Mouse (Mus musculus): ENCODE measurements around the gene Olfr485. TPM values are rescaled to one million over a fixed set of nuclear protein-coding genes. Genes with fewer than 3 reads are reported as not detected.
"Not testable (repeated sequence)": the region's sequence is repeated elsewhere in the genome, so short reads cannot be mapped to it uniquely, and the experiment has no call there.

The Olfr485 gene
- polyA plus RNA-seq (2012; rRNA removed) = not detected in 2 replicates

DNA sequence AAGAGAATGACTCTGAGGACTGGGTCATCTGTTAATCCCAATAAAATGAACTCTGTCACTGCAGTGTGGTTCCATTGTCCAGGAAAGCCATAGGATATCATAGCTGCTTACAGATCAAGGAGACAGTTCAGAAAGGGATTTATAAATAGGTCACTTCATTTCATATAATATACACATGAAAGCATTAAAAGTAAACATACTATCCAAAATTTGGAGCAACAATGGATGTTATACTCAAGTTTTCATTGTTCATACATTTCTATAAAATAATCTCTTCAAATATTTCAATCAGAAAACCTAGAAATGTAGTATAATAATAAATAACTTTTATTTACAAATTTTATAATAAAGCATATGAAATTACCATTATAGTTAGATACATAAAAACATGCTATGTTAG is at the start of gene Olfr485:
Gene Olfr485, minus strand, starts transcription at position 101 of the 400 bp plus-strand sequence.
- TF ChIP-seq POLR2A (IDR thresholded peaks at IDR 0.05; ENCODE audit: control insufficient read depth, low read depth, low read length) (no peak), CTCF (IDR thresholded peaks at IDR 0.05; ENCODE audit: control insufficient read depth, insufficient read depth, insufficient replicate concordance, low read depth, low read length) (no peak)
- Histone ChIP-seq H3K4me3 (ENCODE audit: control insufficient read depth, low read depth, low read length) (no peak within 1 kb of the TSS), H3K36me3 (ENCODE audit: control insufficient read depth, insufficient read depth, low read length) (no peaks in the 10 kb centered on the region), H3K4me1 (ENCODE audit: control insufficient read depth, insufficient read depth, low read length) (no peaks in the 10 kb centered on the region), H3K27me3 (ENCODE audit: control insufficient read depth, insufficient read depth, low read length) (no peaks in the 10 kb centered on the region), H3K27ac (ENCODE audit: control insufficient read depth, insufficient read depth, low read depth, low read length) (no peak within 1 kb of the TSS)

DNA sequence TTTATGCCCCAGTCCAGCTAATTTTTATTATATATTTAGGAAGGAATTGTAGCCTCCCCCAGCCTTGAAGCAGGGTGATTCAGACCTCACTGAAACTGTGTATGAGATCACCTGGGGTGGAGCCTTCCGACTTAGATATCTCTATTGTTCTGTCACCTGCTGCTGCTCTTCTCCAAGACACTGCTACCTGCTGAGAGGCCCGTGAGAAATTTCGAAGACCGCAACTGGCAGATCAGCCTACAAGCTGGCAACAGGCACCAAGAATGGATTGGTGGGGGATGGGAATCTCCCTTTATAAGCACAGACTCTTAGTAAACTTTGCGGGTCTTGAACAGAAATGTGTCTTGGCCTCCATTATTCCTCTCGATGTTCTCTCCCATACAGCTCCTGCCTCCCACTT is 37.3 kb upstream of the Olfr485 start:
- no peaks in the 10 kb centered on the region for H3K36me3 ChIP-seq (ENCODE audit: control insufficient read depth, insufficient read depth, low read length)
- no peak overlapping the region for H3K27ac ChIP-seq (ENCODE audit: control insufficient read depth, insufficient read depth, low read depth, low read length)
- H3K4me1 ChIP-seq (ENCODE audit: control insufficient read depth, insufficient read depth, low read length) = no peaks in the 10 kb centered on the region
- H3K4me3 ChIP-seq (ENCODE audit: control insufficient read depth, low read depth, low read length) = no peak overlapping the region
- no peaks in the 10 kb centered on the region for H3K27me3 ChIP-seq (ENCODE audit: control insufficient read depth, insufficient read depth, low read length)
- TF ChIP-seq POLR2A (IDR thresholded peaks at IDR 0.05; ENCODE audit: control insufficient read depth, low read depth, low read length) = no peak
- no peak for TF ChIP-seq CTCF (IDR thresholded peaks at IDR 0.05; ENCODE audit: control insufficient read depth, insufficient read depth, insufficient replicate concordance, low read depth, low read length)

DNA sequence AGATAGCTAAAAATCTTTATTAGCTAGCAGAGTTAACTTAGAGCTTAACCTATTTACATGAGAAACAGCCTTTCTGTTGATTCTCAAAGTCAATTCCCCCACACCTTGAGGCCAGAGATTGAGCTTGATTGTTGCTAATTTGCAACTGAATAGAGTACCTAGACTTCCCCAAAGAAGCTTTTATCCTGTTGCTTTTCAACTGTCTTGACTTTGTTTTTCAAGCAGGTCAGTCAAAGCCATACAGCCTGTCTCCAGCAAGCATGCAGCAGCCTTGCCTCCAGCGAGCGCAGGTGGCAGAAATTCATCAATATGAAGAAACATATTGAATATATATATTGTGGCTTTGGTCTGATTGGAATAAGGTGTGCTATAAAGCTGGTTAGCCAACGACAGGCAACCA is 36.7 kb upstream of the Olfr485 start:
- not testable (repeated sequence) for H3K4me1 ChIP-seq (ENCODE audit: control insufficient read depth, insufficient read depth, low read length); H3K4me3 ChIP-seq (ENCODE audit: control insufficient read depth, low read depth, low read length); H3K27me3 ChIP-seq (ENCODE audit: control insufficient read depth, insufficient read depth, low read length); H3K36me3 ChIP-seq (ENCODE audit: control insufficient read depth, insufficient read depth, low read length); H3K27ac ChIP-seq (ENCODE audit: control insufficient read depth, insufficient read depth, low read depth, low read length)

DNA sequence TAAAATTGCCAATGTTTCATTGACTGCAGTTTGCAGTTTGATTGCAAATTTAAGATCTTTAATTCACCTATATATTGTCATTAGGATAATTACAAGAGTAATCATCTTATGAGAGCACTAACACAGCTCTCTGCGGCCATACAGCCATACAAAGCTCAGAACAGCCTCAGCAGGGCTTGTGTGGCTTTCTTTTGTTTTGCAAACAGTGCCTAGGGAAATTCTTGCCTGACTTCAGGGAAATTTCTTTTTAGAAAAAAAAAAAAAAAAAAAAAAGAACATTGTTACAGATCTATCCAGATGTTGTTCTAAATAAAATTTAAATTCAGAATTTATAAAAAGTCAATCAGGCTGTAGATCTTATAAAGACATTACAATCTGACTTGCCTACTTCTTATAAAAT is 33.0 kb upstream of the Olfr485 start:
- not testable (repeated sequence) for H3K27me3 ChIP-seq (ENCODE audit: control insufficient read depth, insufficient read depth, low read length); H3K36me3 ChIP-seq (ENCODE audit: control insufficient read depth, insufficient read depth, low read length); H3K4me3 ChIP-seq (ENCODE audit: control insufficient read depth, low read depth, low read length); H3K4me1 ChIP-seq (ENCODE audit: control insufficient read depth, insufficient read depth, low read length); H3K27ac ChIP-seq (ENCODE audit: control insufficient read depth, insufficient read depth, low read depth, low read length)

DNA sequence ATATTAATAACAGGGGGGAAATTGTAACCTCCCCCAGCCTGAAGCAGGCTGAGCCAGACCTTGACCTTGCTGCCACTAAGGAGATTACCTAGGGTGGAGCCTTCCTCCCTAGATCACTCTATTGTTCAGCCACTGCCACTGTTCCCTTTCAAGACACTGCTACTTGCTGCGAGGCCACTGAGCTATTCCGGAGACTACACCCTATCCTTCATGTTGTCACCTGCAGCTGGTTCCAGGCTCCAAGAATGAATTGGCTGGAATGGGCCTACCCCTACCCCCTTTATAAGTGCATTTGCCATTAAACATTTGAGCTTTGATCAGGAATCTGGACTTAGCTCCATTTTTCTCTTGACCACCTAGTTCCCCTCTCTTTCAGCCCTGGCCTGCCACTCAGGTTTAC is 31.5 kb upstream of the Olfr485 start:
- H3K4me3 ChIP-seq (ENCODE audit: control insufficient read depth, low read depth, low read length); H3K36me3 ChIP-seq (ENCODE audit: control insufficient read depth, insufficient read depth, low read length); H3K27me3 ChIP-seq (ENCODE audit: control insufficient read depth, insufficient read depth, low read length); H3K4me1 ChIP-seq (ENCODE audit: control insufficient read depth, insufficient read depth, low read length); H3K27ac ChIP-seq (ENCODE audit: control insufficient read depth, insufficient read depth, low read depth, low read length): not testable (repeated sequence)

DNA sequence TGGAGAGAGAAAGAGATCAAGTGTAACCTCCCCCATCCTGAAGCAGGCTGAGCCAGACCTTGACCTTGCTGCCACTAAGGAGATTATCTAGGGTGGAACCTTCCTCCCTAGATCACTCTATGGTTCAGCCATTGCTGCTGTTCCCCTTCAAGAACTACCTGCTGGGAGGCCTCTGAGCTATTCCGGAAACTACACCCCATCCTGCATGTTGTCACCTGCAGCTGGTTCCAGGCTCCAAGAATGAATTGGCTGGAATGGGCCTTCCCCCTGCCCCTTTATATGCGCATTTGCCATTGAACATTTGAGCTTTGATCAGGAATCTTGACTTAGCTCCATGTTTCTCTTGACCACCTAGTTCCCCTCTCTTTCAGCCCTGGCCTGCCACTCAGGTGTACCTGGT is 25.6 kb upstream of the Olfr485 start:
- H3K4me3 ChIP-seq (ENCODE audit: control insufficient read depth, low read depth, low read length) = peak overlapping the region; percentile 25
- H3K27ac ChIP-seq (ENCODE audit: control insufficient read depth, insufficient read depth, low read depth, low read length); H3K4me1 ChIP-seq (ENCODE audit: control insufficient read depth, insufficient read depth, low read length); H3K36me3 ChIP-seq (ENCODE audit: control insufficient read depth, insufficient read depth, low read length); H3K27me3 ChIP-seq (ENCODE audit: control insufficient read depth, insufficient read depth, low read length): not testable (repeated sequence)

DNA sequence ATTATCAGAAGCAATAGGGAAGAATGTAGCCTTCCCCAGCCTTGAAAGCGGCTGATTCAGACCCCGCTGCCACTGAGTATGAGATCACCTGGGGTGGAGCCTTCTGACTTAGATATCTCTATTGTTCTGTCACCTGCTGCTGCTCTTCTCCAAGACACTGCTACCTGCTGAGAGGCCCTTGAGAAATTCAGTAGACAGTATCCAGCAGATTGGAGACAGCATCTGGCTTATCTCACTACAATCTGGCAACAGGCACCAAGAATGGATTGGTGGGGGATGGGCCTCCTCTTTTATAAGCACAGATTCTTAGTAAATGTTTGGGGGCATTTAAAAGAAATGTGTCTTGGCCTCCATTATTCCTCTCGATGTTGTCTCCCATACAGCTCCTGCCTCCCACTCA is 24.7 kb upstream of the Olfr485 start:
- H3K36me3 ChIP-seq (ENCODE audit: control insufficient read depth, insufficient read depth, low read length); H3K27me3 ChIP-seq (ENCODE audit: control insufficient read depth, insufficient read depth, low read length); H3K4me1 ChIP-seq (ENCODE audit: control insufficient read depth, insufficient read depth, low read length); H3K27ac ChIP-seq (ENCODE audit: control insufficient read depth, insufficient read depth, low read depth, low read length): not testable (repeated sequence)
- peak overlapping the region; percentile 11; the same call in 1 of the 2 replicates for H3K4me3 ChIP-seq (ENCODE audit: control insufficient read depth, low read depth, low read length)

DNA sequence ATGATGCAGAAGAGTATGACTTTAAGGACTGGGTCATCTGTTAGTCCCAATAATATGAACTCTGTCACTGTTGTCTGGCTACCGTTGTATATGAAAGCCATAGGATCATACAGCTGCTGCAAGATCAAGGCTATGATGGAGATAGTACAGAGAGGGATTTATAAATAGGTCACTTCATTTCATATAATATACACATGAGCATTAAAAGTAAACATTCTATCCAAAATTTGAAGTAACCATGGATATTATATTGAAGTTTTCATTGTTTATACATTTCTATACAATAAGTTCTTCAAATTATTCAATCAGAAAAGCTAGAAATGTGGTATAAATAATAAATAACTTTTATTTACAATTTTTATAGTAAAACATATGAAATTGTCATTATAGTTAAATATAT is 13.0 kb upstream of the Olfr485 start, which contains the start of gene Olfr486:
Gene Olfr486, minus strand, starts transcription at position 101 of the 400 bp plus-strand sequence.
- not testable (repeated sequence) for H3K36me3 ChIP-seq (ENCODE audit: control insufficient read depth, insufficient read depth, low read length); H3K27ac ChIP-seq (ENCODE audit: control insufficient read depth, insufficient read depth, low read depth, low read length); H3K4me3 ChIP-seq (ENCODE audit: control insufficient read depth, low read depth, low read length); H3K27me3 ChIP-seq (ENCODE audit: control insufficient read depth, insufficient read depth, low read length); H3K4me1 ChIP-seq (ENCODE audit: control insufficient read depth, insufficient read depth, low read length)

DNA sequence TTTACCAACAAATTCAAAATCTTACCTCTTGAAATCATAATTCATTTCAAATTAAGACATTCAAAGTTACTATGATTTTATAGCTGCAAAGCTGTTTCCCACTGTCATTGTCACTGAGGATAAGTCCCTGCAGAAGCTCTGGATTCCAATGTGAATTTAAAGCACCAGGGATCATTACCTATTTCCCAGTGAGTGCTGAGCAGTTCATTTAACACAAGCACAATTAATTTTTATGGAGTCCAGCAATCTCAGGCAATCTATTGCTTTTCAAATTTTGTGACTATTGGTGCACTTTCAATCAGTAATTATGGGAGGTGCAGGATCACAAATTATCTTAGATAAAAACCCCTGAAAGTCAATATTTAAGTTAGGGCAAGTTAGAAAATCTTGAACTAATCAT is 32.3 kb downstream of the Olfr485 start, which contains the start of gene Olfr484:
Gene Olfr484, minus strand, starts transcription at position 101 of the 400 bp plus-strand sequence.
- Histone ChIP-seq H3K36me3 (ENCODE audit: control insufficient read depth, insufficient read depth, low read length) (no peaks in the 10 kb centered on the region), H3K4me3 (ENCODE audit: control insufficient read depth, low read depth, low read length) (no peak within 1 kb of the TSS), H3K4me1 (ENCODE audit: control insufficient read depth, insufficient read depth, low read length) (no peaks in the 10 kb centered on the region), H3K27me3 (ENCODE audit: control insufficient read depth, insufficient read depth, low read length) (no peaks in the 10 kb centered on the region), H3K27ac (ENCODE audit: control insufficient read depth, insufficient read depth, low read depth, low read length) (no peak within 1 kb of the TSS)
- no peak for TF ChIP-seq POLR2A (IDR thresholded peaks at IDR 0.05; ENCODE audit: control insufficient read depth, low read depth, low read length)
- no peak for TF ChIP-seq CTCF (IDR thresholded peaks at IDR 0.05; ENCODE audit: control insufficient read depth, insufficient read depth, insufficient replicate concordance, low read depth, low read length)
